Mouse (Mus musculus) lung, postnatal 0 days (tissue): Measurements from ENCODE around the gene Notum.

ENCODE experiments used
- CTCF ChIP-seq: IDR thresholded peaks from 2 replicates; pipeline ENCODE4 v1.5.1; 2016; ENCODE audit warnings: antibody characterized with exemption, mild to moderate bottlenecking
- EP300 ChIP-seq: IDR thresholded peaks from 2 replicates; pipeline ENCODE4 v1.6.1; 2016; ENCODE audit warnings: antibody characterized with exemption, mild to moderate bottlenecking, control low read depth

DNA sequence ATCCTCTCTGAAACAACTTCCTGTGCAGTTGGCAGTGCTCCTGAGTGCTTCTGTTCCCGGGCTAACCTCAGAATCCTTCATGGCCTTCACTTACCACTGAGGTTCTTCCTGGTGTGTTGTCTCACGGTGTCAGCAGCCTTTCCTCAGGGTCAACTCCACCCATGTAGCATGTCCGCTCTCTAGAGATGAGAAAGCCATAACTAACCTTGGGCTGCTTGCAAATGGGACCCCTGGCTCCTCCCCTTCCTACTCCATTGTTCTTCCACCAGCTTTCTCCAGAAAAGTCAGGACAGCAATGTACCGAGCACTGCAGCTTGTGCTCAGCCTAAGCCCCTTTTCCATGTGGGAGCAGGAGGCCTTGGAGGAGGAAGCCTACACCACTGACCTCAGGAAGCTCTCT lies 54.2 kb downstream of the Notum start:
- TF ChIP-seq CTCF = no peak
- no peak for TF ChIP-seq EP300
